Mouse (Mus musculus): ENCODE results near the gene Cavin4. TPM values are rescaled to one million over a fixed set of nuclear protein-coding genes. Genes with fewer than 3 reads are reported as not detected.

Gene Cavin4
- polyA plus RNA-seq, 1 experiment from 2014 or later = 0.05 TPM

GRCm38 (mm10) chr4:48697302-48697701, 34.0 kb downstream of the Cavin4 start:
- no peak for DNase-seq
- no peak overlapping the region for H3K4me2 ChIP-seq (ENCODE audit: low read depth, low read length)
- H3K27ac ChIP-seq (ENCODE audit: low read depth) = no peak overlapping the region
- no peak for TF ChIP-seq CTCF (IDR thresholded peaks at IDR 0.05; ENCODE audit: low read depth)
- no peak for TF ChIP-seq EP300 (IDR thresholded peaks at IDR 0.05; ENCODE audit: low read depth)
- H3K4me3 ChIP-seq (ENCODE audit: low read depth, low read length) = no peak overlapping the region
- no peak for ATAC-seq
- no peaks in the 10 kb centered on the region for H3K36me3 ChIP-seq (replicated peaks; ENCODE audit: insufficient read depth, low read length)
- 63% methylated on average over 11 of the region's 11 CpGs for WGBS (ENCODE audit: insufficient replicate concordance)
- no peak overlapping the region for H3K9ac ChIP-seq (replicated peaks)
- no peaks in the 10 kb centered on the region for H3K27me3 ChIP-seq (ENCODE audit: insufficient read depth, low read length)
- no peaks in the 10 kb centered on the region for H3K4me1 ChIP-seq (ENCODE audit: insufficient read depth)
- no peaks in the 10 kb centered on the region for H3K9me3 ChIP-seq (ENCODE audit: low read length)

- no peak for TF ChIP-seq EP300 (IDR thresholded peaks at IDR 0.05; ENCODE audit: low read depth)
- TF ChIP-seq CTCF (IDR thresholded peaks at IDR 0.05; ENCODE audit: low read depth) = no peak
- ATAC-seq = no peak
- Histone ChIP-seq H3K9ac (replicated peaks) (no peak overlapping the region), H3K27ac (ENCODE audit: low read depth) (no peak overlapping the region), H3K4me2 (ENCODE audit: low read depth, low read length) (no peak overlapping the region), H3K4me1 (ENCODE audit: insufficient read depth) (no peaks in the 10 kb centered on the region), H3K4me3 (ENCODE audit: low read depth, low read length) (no peak overlapping the region), H3K9me3 (ENCODE audit: low read length) (no peaks in the 10 kb centered on the region), H3K36me3 (replicated peaks; ENCODE audit: insufficient read depth, low read length) (no peaks in the 10 kb centered on the region), H3K27me3 (ENCODE audit: insufficient read depth, low read length) (no peaks in the 10 kb centered on the region)
- DNase-seq = no peak
- WGBS (ENCODE audit: insufficient replicate concordance) = 68% methylated on average over 8 of the region's 8 CpGs
These were observed 52.7 kb downstream of the Cavin4 start for GRCm38 (mm10) chr4:48715865-48716650.

- Histone ChIP-seq H3K4me1 (ENCODE audit: insufficient read depth) (no peaks in the 10 kb centered on the region), H3K4me3 (ENCODE audit: low read depth, low read length) (no peak overlapping the region), H3K27me3 (ENCODE audit: insufficient read depth, low read length) (no peaks in the 10 kb centered on the region), H3K9me3 (ENCODE audit: low read length) (no peaks in the 10 kb centered on the region), H3K27ac (ENCODE audit: low read depth) (no peak overlapping the region), H3K4me2 (ENCODE audit: low read depth, low read length) (no peak overlapping the region), H3K36me3 (replicated peaks; ENCODE audit: insufficient read depth, low read length) (no peaks in the 10 kb centered on the region), H3K9ac (replicated peaks) (no peak overlapping the region)
- ATAC-seq (no peak), DNase-seq (no peak)
- WGBS (ENCODE audit: insufficient replicate concordance) = 44% methylated on average over 4 of the region's 4 CpGs
- TF ChIP-seq EP300 (IDR thresholded peaks at IDR 0.05; ENCODE audit: low read depth) = no peak
- TF ChIP-seq CTCF (IDR thresholded peaks at IDR 0.05; ENCODE audit: low read depth) = no peak
These were observed 53.5 kb downstream of the Cavin4 start for GRCm38 (mm10) chr4:48716817-48717216.

Other genes with a start within 250 kb of the Cavin4 start
- 9.8 and 11.0 TPM in 2 replicates for gene Tex10, start 190.1 kb upstream of the Cavin4 start, polyA plus RNA-seq (2015; fragmentation: Nextera tagmentation; extraction: Ambion mirVana)
- 2.3 and 2.4 TPM in 2 replicates for gene Msantd3, start 123.6 kb upstream of the Cavin4 start, polyA plus RNA-seq (2015; fragmentation: Nextera tagmentation; extraction: Ambion mirVana)
- gene Tmeff1, start 78.3 kb upstream of the Cavin4 start, polyA plus RNA-seq (2015; fragmentation: Nextera tagmentation; extraction: Ambion mirVana) = 0.36 TPM in 2 replicates

All from liver, postnatal 0 days (tissue).